Mouse (Mus musculus): ENCODE data around the gene Tbx4. TPM values are rescaled to one million over a fixed set of nuclear protein-coding genes. Genes with fewer than 3 reads are reported as not detected.
A peak's percentile ranks its signal among the peaks of the same experiment; 100 is the strongest.

The Tbx4 gene
- not detected for total RNA-seq (2021)
- polyA plus RNA-seq (2012; rRNA removed): 0.09 and 0.55 TPM in 2 replicates
- long read RNA-seq: 0 reads

DNA sequence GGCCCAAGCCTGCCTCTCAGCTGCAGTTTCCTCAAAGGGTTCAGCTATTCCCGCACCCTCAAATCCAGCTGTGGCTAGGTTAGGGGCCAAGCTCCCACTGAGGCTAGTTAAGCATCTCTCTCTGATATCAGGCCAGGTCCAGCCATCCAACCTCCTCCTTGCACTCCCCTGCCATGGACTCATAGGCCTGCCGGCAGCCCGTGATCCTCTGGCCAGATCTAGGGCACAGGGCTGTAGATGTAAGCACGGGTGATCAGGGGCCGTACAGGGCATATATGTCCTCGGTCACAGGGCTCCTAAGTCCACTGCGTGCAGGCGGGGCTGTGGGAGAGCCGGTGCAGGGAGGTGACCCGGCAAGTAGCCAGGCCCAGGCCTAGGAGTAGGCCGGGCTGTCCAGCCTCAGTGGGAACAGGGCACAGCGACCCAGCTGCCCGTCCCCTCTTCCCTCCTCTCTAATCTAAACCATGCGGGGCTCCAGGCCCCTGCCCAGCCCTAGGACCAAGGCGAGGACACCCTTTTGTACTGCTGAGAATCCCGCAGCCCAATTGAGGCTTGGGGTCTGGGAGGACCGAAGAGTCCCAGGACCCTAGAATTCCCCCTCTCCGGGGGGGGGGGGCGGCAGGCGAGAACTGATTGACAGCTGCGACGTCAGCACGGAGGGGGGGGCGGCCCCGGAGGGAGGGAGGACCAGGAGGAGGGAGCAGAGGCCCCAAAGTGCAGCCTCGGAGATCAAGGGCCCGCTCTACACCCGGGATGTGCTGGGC is at the start of gene Tbx4:
Gene Tbx4 (plus strand): TSS at position 758 of the 764 bp plus-strand sequence.
- H3K9ac ChIP-seq (ENCODE audit: low read depth, low read length): no peak within 1 kb of the TSS
- no peak within 1 kb of the TSS for H3K27ac ChIP-seq
- H3K36me3 ChIP-seq (ENCODE audit: control insufficient read depth, insufficient read depth, low read length): no peaks in the 10 kb centered on the region
- intact Hi-C loops (cut with DNase I): no loop called here
- peaks cover 29% of the 10 kb centered on the region for H3K27me3 ChIP-seq (ENCODE audit: control insufficient read depth, insufficient read depth, low read length)
- no peaks in the 10 kb centered on the region for H3K79me2 ChIP-seq (replicated peaks; ENCODE audit: control insufficient read depth, insufficient read depth, low read length)
- no peak for DNase-seq
- H3K4me1 ChIP-seq (ENCODE audit: control insufficient read depth, insufficient read depth, low read length): no peaks in the 10 kb centered on the region
- no peak within 1 kb of the TSS for H3K4me3 ChIP-seq
- WGBS: 37% methylated on average over 25 of the region's 28 CpGs
- no peak for TF ChIP-seq CTCF (IDR thresholded peaks at IDR 0.05)
- no peak for TF ChIP-seq POLR2A (IDR thresholded peaks at IDR 0.05; ENCODE audit: insufficient read depth, low read depth, low read length)
- TF ChIP-seq EP300 (IDR thresholded peaks at IDR 0.05; ENCODE audit: insufficient read depth, low read depth, low read length): no peak

DNA sequence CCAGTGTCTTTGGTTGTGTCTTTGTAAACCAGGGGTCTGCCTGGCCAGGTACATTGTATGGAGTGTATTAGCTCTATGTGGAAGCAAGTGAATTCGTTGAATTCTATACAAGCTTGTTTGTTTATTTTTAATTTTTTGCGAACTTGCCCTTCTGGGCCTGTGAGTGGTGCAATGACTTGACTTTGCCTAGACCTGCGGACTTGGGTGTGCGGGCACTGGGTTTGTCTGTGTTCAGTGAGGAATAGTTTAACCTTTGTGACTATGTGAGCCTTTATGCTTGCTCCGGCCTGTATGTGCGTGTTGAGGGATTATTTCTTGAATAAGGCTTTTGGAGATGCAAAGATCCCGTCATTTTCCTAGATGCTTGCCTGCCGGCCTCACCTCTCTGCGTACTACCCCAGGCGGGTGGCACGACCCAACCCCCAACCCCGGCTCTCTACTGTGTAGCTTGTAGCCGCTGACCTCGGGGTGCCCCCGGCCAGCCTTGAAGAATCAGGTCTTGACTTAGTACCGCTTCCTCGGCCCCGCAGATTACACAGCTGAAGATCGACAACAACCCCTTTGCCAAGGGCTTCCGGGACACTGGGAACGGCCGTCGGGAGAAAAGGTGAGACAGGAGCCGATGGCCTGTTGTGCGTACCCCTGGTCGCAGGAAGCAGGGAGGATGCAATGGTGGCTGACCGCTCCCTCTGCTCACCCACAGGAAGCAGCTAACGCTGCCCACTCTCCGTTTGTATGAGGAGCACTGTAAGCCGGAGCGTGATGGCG is 49.5 kb upstream of the Tbx4 start:
- no peak for TF ChIP-seq CTCF (IDR thresholded peaks at IDR 0.05)
- no peak for TF ChIP-seq EP300 (IDR thresholded peaks at IDR 0.05; ENCODE audit: insufficient read depth, low read depth, low read length)
- no peak for TF ChIP-seq POLR2A (IDR thresholded peaks at IDR 0.05; ENCODE audit: insufficient read depth, low read depth, low read length)
- Histone ChIP-seq H3K27ac (peak overlapping the region; percentile 53), H3K36me3 (ENCODE audit: control insufficient read depth, insufficient read depth, low read length) (no peaks in the 10 kb centered on the region), H3K4me3 (peak overlapping the region; percentile 5; the same call in 1 of the 2 replicates), H3K27me3 (ENCODE audit: control insufficient read depth, insufficient read depth, low read length) (peaks cover 25% of the 10 kb centered on the region), H3K4me1 (ENCODE audit: control insufficient read depth, insufficient read depth, low read length) (no peaks in the 10 kb centered on the region), H3K79me2 (replicated peaks; ENCODE audit: control insufficient read depth, insufficient read depth, low read length) (no peaks in the 10 kb centered on the region), H3K9ac (ENCODE audit: low read depth, low read length) (peak overlapping the region; percentile 39; the same call in 1 of the 2 replicates)
- intact Hi-C loops (cut with DNase I): no loop called here
- 37% methylated on average over 32 of the region's 32 CpGs for WGBS
- no peak for DNase-seq

DNA sequence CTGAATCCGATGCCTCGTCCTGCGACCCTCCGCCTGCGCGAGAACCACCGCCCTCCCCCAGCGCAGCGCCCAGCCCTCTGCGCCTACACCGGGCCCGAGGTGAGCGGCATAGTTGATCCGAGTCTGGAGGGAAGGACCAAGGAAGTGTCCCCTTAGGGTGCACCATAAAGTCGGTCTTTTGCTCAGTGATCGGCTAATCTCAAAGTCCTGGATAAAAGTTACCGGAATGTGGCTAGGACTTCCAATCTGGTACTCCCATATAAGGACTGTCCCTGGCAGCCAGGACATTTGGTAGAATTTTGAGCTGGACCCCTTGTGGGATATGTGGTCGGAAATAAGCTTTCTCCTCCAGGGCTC is 49.0 kb upstream of the Tbx4 start:
- intact Hi-C loops (cut with DNase I): no loop called here
- H3K27ac ChIP-seq: peak overlapping the region; percentile 53
- no peak for TF ChIP-seq CTCF (IDR thresholded peaks at IDR 0.05)
- no peak for TF ChIP-seq EP300 (IDR thresholded peaks at IDR 0.05; ENCODE audit: insufficient read depth, low read depth, low read length)
- TF ChIP-seq POLR2A (IDR thresholded peaks at IDR 0.05; ENCODE audit: insufficient read depth, low read depth, low read length): no peak

DNA sequence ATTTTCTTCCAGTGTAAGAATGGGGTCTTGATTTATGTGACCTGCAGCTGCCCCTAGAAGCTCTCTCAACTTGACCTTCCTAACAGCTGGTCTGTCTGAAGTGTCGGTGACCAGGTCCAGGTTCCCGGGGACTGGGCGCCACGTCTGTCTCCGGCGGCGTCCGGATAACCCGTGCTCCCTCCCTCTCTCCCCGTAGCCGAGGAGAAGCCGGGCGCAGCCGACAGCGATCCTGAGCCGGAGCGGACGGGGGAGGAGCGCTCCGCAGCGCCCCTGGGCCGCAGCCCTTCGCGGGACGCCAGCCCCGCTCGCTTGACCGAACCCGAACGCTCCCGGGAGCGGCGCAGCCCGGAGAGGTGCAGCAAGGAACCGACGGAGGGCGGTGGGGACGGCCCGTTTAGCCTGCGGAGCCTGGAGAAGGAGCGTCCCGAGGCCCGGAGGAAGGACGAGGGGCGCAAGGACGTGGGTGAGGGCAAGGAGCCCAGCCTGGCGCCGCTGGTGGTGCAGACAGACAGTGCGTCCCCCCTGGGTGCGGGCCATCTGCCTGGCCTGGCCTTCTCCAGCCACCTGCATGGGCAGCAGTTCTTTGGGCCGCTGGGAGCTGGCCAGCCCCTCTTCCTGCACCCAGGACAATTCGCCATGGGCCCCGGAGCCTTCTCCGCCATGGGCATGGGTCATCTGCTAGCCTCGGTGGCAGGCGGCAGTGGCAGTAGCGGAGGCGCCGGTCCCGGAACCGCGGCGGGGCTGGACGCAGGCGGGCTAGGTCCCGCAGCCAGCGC is 48.4 kb upstream of the Tbx4 start:
- H3K27me3 ChIP-seq (ENCODE audit: control insufficient read depth, insufficient read depth, low read length): peaks cover 18% of the 10 kb centered on the region
- WGBS: 29% methylated on average over 67 of the region's 67 CpGs
- H3K27ac ChIP-seq: peak overlapping the region; percentile 53
- peaks cover under 1% of the 10 kb centered on the region for H3K4me1 ChIP-seq (ENCODE audit: control insufficient read depth, insufficient read depth, low read length)
- H3K9ac ChIP-seq (ENCODE audit: low read depth, low read length): peak overlapping the region; percentile 41
- H3K4me3 ChIP-seq: peak overlapping the region; percentile 5
- DNase-seq: peak in 1 of 2 experiments; percentile 43
- H3K36me3 ChIP-seq (ENCODE audit: control insufficient read depth, insufficient read depth, low read length): no peaks in the 10 kb centered on the region
- H3K79me2 ChIP-seq (replicated peaks; ENCODE audit: control insufficient read depth, insufficient read depth, low read length): no peaks in the 10 kb centered on the region
- intact Hi-C loops (cut with DNase I): no loop called here
- TF ChIP-seq CTCF (IDR thresholded peaks at IDR 0.05) (no peak), POLR2A (IDR thresholded peaks at IDR 0.05; ENCODE audit: insufficient read depth, low read depth, low read length) (no peak), EP300 (IDR thresholded peaks at IDR 0.05; ENCODE audit: insufficient read depth, low read depth, low read length) (no peak)

More for the DNA sequence above, 49.0 kb upstream of the Tbx4 start:
- DNase-seq: peak in 1 of 2 experiments; percentile 37
- WGBS: 23% methylated on average over 18 of the region's 18 CpGs
- H3K4me3 ChIP-seq: peak overlapping the region; percentile 5
- H3K27me3 ChIP-seq (ENCODE audit: control insufficient read depth, insufficient read depth, low read length): peaks cover 21% of the 10 kb centered on the region
- no peaks in the 10 kb centered on the region; the same call in 1 of the 2 replicates for H3K4me1 ChIP-seq (ENCODE audit: control insufficient read depth, insufficient read depth, low read length)
- no peaks in the 10 kb centered on the region for H3K36me3 ChIP-seq (ENCODE audit: control insufficient read depth, insufficient read depth, low read length)
- no peaks in the 10 kb centered on the region for H3K79me2 ChIP-seq (replicated peaks; ENCODE audit: control insufficient read depth, insufficient read depth, low read length)
- H3K9ac ChIP-seq (ENCODE audit: low read depth, low read length): peak overlapping the region; percentile 39; the same call in 1 of the 2 replicates

- peaks cover 16% of the 10 kb centered on the region for H3K27me3 ChIP-seq (ENCODE audit: control insufficient read depth, insufficient read depth, low read length)
- intact Hi-C loops (cut with DNase I): no loop called here
- peak in 1 of 2 experiments; percentile 28 for DNase-seq
Measured at GRCm38 (mm10) chr11:85838424-85839257, 47.6 kb upstream of the Tbx4 start.

More at GRCm38 (mm10) chr11:85838424-85839257, 47.6 kb upstream of the Tbx4 start:
- peak overlapping the region; percentile 53 for H3K27ac ChIP-seq
- H3K36me3 ChIP-seq (ENCODE audit: control insufficient read depth, insufficient read depth, low read length): no peaks in the 10 kb centered on the region
- H3K4me3 ChIP-seq: no peak overlapping the region
- no peak for TF ChIP-seq POLR2A (IDR thresholded peaks at IDR 0.05; ENCODE audit: insufficient read depth, low read depth, low read length)
- TF ChIP-seq CTCF (IDR thresholded peaks at IDR 0.05): no peak
- TF ChIP-seq EP300 (IDR thresholded peaks at IDR 0.05; ENCODE audit: insufficient read depth, low read depth, low read length): no peak
- H3K9ac ChIP-seq (ENCODE audit: low read depth, low read length): peak overlapping the region; percentile 41
- H3K79me2 ChIP-seq (replicated peaks; ENCODE audit: control insufficient read depth, insufficient read depth, low read length): no peaks in the 10 kb centered on the region
- peaks cover 2% of the 10 kb centered on the region for H3K4me1 ChIP-seq (ENCODE audit: control insufficient read depth, insufficient read depth, low read length)
- WGBS: 53% methylated on average over 20 of the region's 20 CpGs

Measured in heart, adult 2 months (tissue).